11 mouse cellular contexts compared by ENCODE assay signal in the genomic region with DNA sequence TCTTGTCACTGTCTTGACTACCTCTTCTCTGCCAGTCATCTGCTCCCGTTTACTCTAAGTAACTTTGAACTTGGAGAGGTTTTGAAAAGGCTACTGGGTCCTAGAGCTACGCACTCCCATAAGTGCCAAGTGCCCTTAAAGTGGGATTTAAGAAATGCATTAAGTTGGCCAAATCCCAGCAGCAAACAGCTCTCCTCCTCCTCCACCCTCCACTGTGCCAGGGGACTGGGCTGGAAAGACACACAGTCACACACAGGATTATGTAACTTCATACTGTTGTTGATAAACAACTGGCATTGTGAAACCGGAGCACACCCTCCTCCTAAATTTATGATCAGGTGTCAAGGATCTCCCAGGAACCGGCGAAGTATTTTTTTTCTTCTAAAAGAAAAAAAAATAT.
"Had no signal": no experiment of that assay in that cellular context is flagged by ENCODE, and none has a peak within 500 bp of the region (broad histone marks: within the 10 kb centered on the region; RNA-seq: fewer than 3 reads in every experiment).

No protein-coding gene starts in this region.

- H3K9me3 ChIP-seq: limb, embryonic 13.5 days; liver, embryonic 12.5 days had no signal

- DNase-seq: kidney, adult 18-20 months; kidney, postnatal 10 days; kidney, postnatal 4 days; left cerebral cortex, postnatal 4 days; thymus, postnatal 4 days had no signal

- H3K4me2 ChIP-seq: limb, embryonic 13.5 days; liver, embryonic 12.5 days; midbrain, embryonic 11.5 days had no signal

- H3K4me3 ChIP-seq: limb, embryonic 13.5 days; liver, embryonic 12.5 days; megakaryocyte, embryonic 14.5 days had no signal

- H3K9ac ChIP-seq: limb, embryonic 13.5 days; liver, embryonic 12.5 days had no signal

- ATAC-seq: liver, embryonic 12.5 days had no signal

- H3K36me3 ChIP-seq: limb, embryonic 13.5 days; liver, embryonic 12.5 days had no signal

- H3K27ac ChIP-seq: limb, embryonic 13.5 days; liver, embryonic 12.5 days; macrophage; stomach, postnatal 0 days had no signal
